Mouse (Mus musculus) midbrain, embryonic 13.5 days (tissue): ENCODE results near the gene Thada. TPM values are rescaled to one million over a fixed set of nuclear protein-coding genes. Genes with fewer than 3 reads are reported as not detected.
A peak's percentile ranks its signal among the peaks of the same experiment; 100 is the strongest.
"Not testable (repeated sequence)": the region's sequence is repeated elsewhere in the genome, so short reads cannot be mapped to it uniquely, and the experiment has no call there.

Source experiments
- ATAC-seq: fragments of 200-750 bp; cut with Nextera tagmentation; 2 replicates; pipeline ENCODE4 v1.8.0; 2017; ENCODE audit warnings: mild to moderate bottlenecking, moderate TSS enrichment, moderate library complexity
- H3K27ac ChIP-seq: fragments of 300-500 bp; sonication (generic); 2 replicates; pipeline ENCODE4 v1.5.1; 2015; ENCODE audit warnings: inconsistent platforms, mild to moderate bottlenecking, moderate library complexity
- H3K27me3 ChIP-seq: fragments of 300-500 bp; sonication (generic); 2 replicates; pipeline ENCODE4 v1.6.1; 2015; ENCODE audit warnings: mild to moderate bottlenecking, inconsistent platforms
- H3K36me3 ChIP-seq: fragments of 300-500 bp; sonication (generic); 2 replicates; pipeline ENCODE4 v1.6.1; 2015; ENCODE audit warnings: mild to moderate bottlenecking, inconsistent platforms
- H3K4me1 ChIP-seq: fragments of 300-500 bp; sonication (generic); replicated peaks from 2 replicates; pipeline ENCODE4 v1.6.1; 2015; ENCODE audit warnings: inconsistent platforms
- H3K4me2 ChIP-seq: fragments of 300-500 bp; sonication (generic); replicated peaks from 2 replicates; pipeline ENCODE4 v1.6.1; 2015; ENCODE audit warnings: moderate library complexity, mild to moderate bottlenecking, inconsistent platforms
- H3K4me3 ChIP-seq: fragments of 300-500 bp; sonication (generic); replicated peaks from 2 replicates; pipeline ENCODE4 v1.5.1; 2015; ENCODE audit warnings: mild to moderate bottlenecking, inconsistent platforms
- H3K9ac ChIP-seq: fragments of 300-500 bp; sonication (generic); replicated peaks from 2 replicates; pipeline ENCODE4 v1.6.1; 2015; ENCODE audit warnings: mild to moderate bottlenecking, inconsistent platforms
- H3K9me3 ChIP-seq: fragments of 300-500 bp; sonication (generic); 2 replicates; pipeline ENCODE4 v1.6.1; 2016; ENCODE audit warnings: mild to moderate bottlenecking, inconsistent platforms
- WGBS: fragments of 180-500 bp; shearing (Covaris S2); methylation state at CpG from one replicate; pipeline ENCODE4 v1.1.7; 2015; 5-methylcytosine and 5-hydroxymethylcytosine counted together
- polyA plus RNA-seq: library from polyadenylated mRNA; unstranded; fragments of >200 nt; fragmentation: Nextera tagmentation; extraction: Ambion mirVana; gene quantifications from 2 replicates; pipeline ENCODE4 v1.2.1, GENCODE M21; 2015

The Thada gene
- polyA plus RNA-seq, 1 experiment from 2014 or later = 7.6 TPM

GRCm38 (mm10) chr17:84190885-84191284 is 275.1 kb downstream of the Thada start:
- H3K27ac ChIP-seq = no peak overlapping the region
- no peak overlapping the region for H3K4me2 ChIP-seq
- no peak overlapping the region for H3K4me3 ChIP-seq
- H3K27me3 ChIP-seq = peaks cover 12% of the 10 kb centered on the region
- no peaks in the 10 kb centered on the region for H3K9me3 ChIP-seq
- H3K36me3 ChIP-seq = peaks cover 10% of the 10 kb centered on the region
- ATAC-seq = no peak
- peaks cover 24% of the 10 kb centered on the region for H3K4me1 ChIP-seq
- H3K9ac ChIP-seq = no peak overlapping the region
- 30% methylated on average over 8 of the region's 8 CpGs for WGBS

GRCm38 (mm10) chr17:84189127-84189854 is 276.7 kb downstream of the Thada start:
- Histone ChIP-seq H3K9ac (peak overlapping the region; percentile 70; the same call in 1 of the 2 replicates), H3K27ac (peak overlapping the region; percentile 76), H3K4me3 (0 out of 2 replicates have a peak overlapping the region, but pooled peaks have one; percentile 65), H3K4me2 (peak overlapping the region; percentile 80), H3K4me1 (peaks cover 29% of the 10 kb centered on the region), H3K27me3 (peaks cover 12% of the 10 kb centered on the region), H3K9me3 (no peaks in the 10 kb centered on the region), H3K36me3 (peaks cover 10% of the 10 kb centered on the region)
- no peak for ATAC-seq
- 78% methylated on average over 5 of the region's 5 CpGs for WGBS

- Histone ChIP-seq H3K4me1 (peaks cover 31% of the 10 kb centered on the region), H3K9me3 (no peaks in the 10 kb centered on the region), H3K36me3 (peaks cover 10% of the 10 kb centered on the region), H3K4me3 (peak overlapping the region; percentile 65), H3K27me3 (peaks cover 12% of the 10 kb centered on the region), H3K4me2 (peak overlapping the region; percentile 80), H3K9ac (peak overlapping the region; percentile 70), H3K27ac (peak overlapping the region; percentile 76)
- WGBS = 1% methylated on average over 38 of the region's 38 CpGs
- peak; percentile 81 for ATAC-seq
These were observed 277.5 kb downstream of the Thada start for GRCm38 (mm10) chr17:84188374-84188961.

DNA sequence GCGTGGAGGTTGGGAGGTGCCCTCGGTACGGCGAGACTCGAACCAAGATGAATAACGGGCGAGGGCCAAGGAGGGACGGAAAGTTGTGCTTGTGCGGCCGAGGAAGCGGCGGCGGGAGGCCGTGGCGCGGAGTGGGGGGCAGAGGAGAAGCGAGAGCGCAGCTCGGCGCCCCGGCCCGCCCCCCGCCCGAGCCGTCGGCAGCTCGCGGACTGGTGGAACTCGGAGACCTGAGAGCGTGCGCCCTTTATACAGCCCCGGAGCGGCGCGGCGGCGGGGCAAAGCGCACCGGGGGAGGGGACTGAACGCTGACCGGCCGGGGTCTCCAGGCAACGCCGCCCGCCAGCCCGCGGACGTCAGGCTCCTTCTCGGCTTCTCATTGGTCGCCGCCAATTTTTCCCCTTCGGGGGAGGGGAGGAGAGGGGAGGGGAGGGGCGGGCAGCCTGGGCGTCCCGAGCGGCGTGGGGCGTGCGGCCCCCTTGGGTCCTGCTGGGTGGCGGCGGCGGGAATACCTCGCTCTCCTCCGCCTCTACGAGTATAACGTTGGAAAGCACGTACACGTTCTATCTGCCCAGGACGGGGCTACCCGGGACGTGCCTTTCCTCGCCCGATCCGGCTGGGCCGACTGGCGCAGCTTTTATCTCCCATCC is 278.2 kb downstream of the Thada start, which contains the start of gene Zfp36l2:
Gene Zfp36l2, minus strand, starts transcription at position 221 of the 647 bp plus-strand sequence.
- Histone ChIP-seq H3K36me3 (peaks cover 10% of the 10 kb centered on the region), H3K4me3 (peak within 1 kb of the TSS; percentile 65), H3K4me2 (peak within 1 kb of the TSS; percentile 80), H3K9ac (peak within 1 kb of the TSS; percentile 79), H3K4me1 (peaks cover 37% of the 10 kb centered on the region), H3K27ac (peak within 1 kb of the TSS; percentile 77), H3K9me3 (no peaks in the 10 kb centered on the region), H3K27me3 (peaks cover 12% of the 10 kb centered on the region)
- ATAC-seq = peak; percentile 87
- under 1% methylated on average over 66 of the region's 76 CpGs for WGBS

DNA sequence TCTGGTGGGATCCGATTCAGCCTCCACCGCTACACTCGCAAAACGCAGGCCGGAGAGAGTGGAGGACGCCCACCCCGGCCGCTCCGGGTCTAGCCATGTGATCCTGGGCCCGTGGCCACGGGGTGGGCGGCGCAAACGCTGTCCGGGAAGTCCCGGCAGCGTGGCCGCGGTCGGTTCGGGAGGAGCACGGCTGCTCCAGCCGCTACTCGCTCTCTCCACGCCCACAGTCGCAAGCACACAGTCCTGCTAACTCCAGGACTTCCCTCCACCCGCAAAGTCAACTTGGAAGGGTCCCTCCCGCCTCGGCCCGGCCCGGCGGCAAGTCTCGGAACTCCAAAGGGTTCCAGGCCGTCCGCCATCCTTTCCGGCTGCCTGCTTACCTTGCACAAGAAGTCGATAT is 278.7 kb downstream of the Thada start:
- H3K9me3 ChIP-seq, H3K36me3 ChIP-seq: not testable (repeated sequence)
- peak overlapping the region; percentile 80 for H3K4me2 ChIP-seq
- WGBS = 1% methylated on average over 14 of the region's 37 CpGs
- peaks cover 12% of the 10 kb centered on the region for H3K27me3 ChIP-seq
- H3K4me1 ChIP-seq = peaks cover 42% of the 10 kb centered on the region
- ATAC-seq = peak; percentile 5; the same call in 1 of the 2 replicates
- peak overlapping the region; percentile 79 for H3K9ac ChIP-seq
- H3K27ac ChIP-seq = peak overlapping the region; percentile 77
- peak overlapping the region; percentile 65 for H3K4me3 ChIP-seq

GRCm38 (mm10) chr17:84186451-84187202 is 279.4 kb downstream of the Thada start:
- ATAC-seq = no peak
- H3K9me3 ChIP-seq = no peaks in the 10 kb centered on the region
- under 1% methylated on average over 73 of the region's 80 CpGs for WGBS
- H3K4me1 ChIP-seq = peaks cover 42% of the 10 kb centered on the region
- peak overlapping the region; percentile 72 for H3K4me2 ChIP-seq
- H3K27me3 ChIP-seq = peaks cover 12% of the 10 kb centered on the region
- peak overlapping the region; percentile 79 for H3K9ac ChIP-seq
- peaks cover 2% of the 10 kb centered on the region for H3K36me3 ChIP-seq
- peak overlapping the region; percentile 59 for H3K4me3 ChIP-seq
- peak overlapping the region; percentile 77 for H3K27ac ChIP-seq

DNA sequence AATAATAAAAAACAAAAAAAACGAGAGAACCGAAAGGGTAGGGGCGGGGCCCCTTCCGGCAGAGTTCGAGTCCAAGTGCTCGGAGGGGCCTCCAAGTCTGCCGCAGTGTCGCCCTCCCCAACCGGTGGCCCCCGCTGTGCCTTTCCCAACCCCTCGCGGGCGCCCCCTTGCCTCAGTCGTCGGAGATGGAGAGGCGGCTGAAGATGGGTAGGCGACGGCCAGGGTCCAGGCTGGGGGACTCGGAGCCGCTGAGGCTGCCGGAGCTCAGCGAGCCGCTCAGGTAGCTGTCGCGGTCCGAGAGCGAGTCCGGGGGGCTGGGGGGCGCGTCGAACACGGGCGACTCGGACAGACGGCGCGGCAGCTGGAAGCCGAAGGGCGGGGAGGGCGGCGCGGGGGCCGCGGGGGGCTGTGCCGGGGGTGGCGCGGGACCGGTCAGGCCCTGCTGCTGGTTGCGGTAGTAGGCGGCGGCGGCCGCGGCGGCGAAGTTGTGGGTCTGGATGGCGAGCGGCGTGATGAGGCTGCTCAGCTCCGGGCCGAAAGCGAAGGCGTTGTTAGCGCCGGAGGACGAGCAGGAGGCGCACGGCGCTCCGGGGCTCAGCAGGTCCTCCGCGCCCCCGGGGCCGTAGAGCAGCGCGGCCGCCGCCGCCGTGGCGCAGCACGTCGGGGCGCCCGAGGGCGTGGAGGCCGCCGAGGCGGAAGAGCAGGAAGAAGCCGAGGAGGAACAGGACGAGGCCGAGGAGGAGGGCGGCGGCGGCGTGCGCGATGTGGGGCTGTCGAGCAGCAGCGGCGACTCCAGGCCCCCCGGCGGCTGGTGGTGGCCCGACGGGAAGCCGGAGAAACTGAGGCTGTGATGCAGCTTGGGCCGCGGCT is 280.2 kb downstream of the Thada start:
- Histone ChIP-seq H3K36me3 (no peaks in the 10 kb centered on the region), H3K27ac (peak overlapping the region; percentile 77), H3K4me3 (peak overlapping the region; percentile 59), H3K4me1 (peaks cover 43% of the 10 kb centered on the region), H3K9ac (peak overlapping the region; percentile 79), H3K9me3 (no peaks in the 10 kb centered on the region), H3K27me3 (peaks cover 12% of the 10 kb centered on the region), H3K4me2 (peak overlapping the region; percentile 72)
- WGBS = under 1% methylated on average over 94 of the region's 108 CpGs
- ATAC-seq = no peak

DNA sequence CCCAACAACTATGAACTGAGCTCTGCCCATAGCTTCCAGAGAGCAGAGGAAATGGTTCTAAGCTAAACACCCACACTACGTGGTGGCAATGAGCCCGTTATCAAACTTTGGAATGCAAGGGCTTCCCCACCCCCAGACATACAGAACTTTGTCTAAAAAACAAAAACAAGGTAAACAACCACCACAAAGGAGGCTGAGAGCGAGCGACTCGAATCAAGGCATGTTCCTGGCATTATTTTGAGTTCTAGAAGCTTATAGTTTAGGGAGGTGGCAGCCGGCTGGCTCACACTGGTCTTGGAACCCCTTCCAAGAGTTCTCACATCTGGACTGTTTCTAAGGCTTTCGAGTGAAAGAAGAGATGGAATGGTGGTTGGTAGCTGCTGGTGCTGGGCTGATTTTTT is 281.0 kb downstream of the Thada start:
- WGBS = 4% methylated on average over 7 of the region's 7 CpGs
- Histone ChIP-seq H3K27ac (peak overlapping the region; percentile 1; the same call in 1 of the 2 replicates), H3K4me3 (peak overlapping the region; percentile 59), H3K36me3 (no peaks in the 10 kb centered on the region), H3K4me1 (peaks cover 47% of the 10 kb centered on the region), H3K27me3 (peaks cover 9% of the 10 kb centered on the region), H3K9ac (peak overlapping the region; percentile 79), H3K4me2 (peak overlapping the region; percentile 72), H3K9me3 (no peaks in the 10 kb centered on the region)
- no peak for ATAC-seq

DNA sequence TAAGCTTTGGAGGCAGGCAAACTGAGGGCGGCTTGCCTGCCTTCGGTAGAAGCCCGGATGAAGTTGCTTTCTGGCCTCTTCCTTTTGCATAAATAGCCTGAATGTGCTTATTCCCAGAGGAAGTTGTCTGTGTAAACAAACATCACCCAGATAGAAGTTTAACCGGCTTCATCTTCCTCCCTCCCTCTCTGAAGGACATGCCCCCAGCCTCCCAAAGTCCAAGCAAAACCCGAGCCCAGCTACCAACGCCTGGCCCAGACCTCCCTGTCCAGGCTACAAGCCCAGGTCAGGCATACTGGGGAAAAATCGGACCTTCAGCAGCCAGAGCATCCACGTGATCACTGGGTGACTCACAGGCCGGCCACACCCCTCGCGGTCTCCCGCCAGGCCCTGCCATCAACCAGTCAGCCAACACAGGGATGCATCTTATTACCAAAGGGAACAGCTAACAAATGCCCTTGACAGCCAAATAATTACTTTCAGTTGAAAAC is 282.7 kb downstream of the Thada start:
- H3K27me3 ChIP-seq = peaks cover 9% of the 10 kb centered on the region; the same call in 1 of the 2 replicates
- peak overlapping the region; percentile 43 for H3K4me2 ChIP-seq
- peaks cover 37% of the 10 kb centered on the region for H3K4me1 ChIP-seq
- H3K27ac ChIP-seq = no peak overlapping the region
- H3K9me3 ChIP-seq = no peaks in the 10 kb centered on the region
- no peaks in the 10 kb centered on the region for H3K36me3 ChIP-seq
- no peak overlapping the region; the same call in 1 of the 2 replicates for H3K4me3 ChIP-seq
- 6% methylated on average over 12 of the region's 12 CpGs for WGBS
- no peak for ATAC-seq
- peak overlapping the region; percentile 20; the same call in 1 of the 2 replicates for H3K9ac ChIP-seq

DNA sequence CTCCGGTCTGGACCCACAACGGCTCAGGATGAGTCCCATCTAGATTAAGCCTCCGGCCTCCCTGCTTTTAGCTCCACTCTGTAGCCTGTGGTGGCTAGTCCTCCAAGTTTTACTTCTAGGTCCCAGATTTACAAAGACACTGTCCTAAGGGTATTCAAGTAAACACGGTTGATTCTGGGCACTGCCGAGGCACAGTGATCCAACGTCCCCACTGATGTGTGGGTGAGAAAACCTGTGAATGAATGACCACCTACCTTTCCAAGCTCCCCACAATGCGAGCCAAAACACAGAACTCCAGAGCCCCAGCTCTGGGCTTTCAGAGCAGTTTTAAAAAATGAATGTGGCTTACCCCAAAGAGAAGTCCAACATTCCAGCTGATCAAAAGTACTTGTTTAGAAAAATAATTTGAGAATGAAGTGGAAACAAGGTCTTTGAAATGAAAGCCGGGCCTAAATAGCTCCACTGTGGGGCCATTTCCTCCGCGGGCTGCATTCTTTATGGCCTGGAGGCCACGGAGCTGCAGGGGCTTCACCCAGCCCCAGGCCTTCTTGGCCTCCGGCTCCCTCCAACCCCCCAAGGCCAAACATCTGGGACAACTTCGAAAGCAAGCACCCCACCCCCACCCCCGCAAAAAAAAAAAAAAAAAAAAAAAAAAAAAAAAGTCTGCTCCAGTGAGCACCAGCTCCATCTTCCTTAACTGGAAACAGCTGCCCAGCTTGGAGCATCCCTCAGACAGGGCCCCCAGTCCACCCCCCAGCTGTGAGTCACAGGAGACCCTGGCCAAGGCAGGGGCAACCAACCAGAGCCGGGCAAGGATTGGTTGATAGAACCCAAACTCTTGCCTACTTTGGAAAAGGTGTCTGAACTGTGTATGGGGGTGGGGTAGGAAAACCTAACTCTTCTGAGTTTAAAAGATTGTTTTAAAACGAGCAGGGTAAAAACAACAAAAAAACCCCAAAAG is 283.4 kb downstream of the Thada start:
- H3K9ac ChIP-seq = no peak overlapping the region
- H3K4me2 ChIP-seq = peak overlapping the region; percentile 43
- H3K27ac ChIP-seq = peak overlapping the region; percentile 60
- peaks cover 9% of the 10 kb centered on the region; the same call in 1 of the 2 replicates for H3K27me3 ChIP-seq
- ATAC-seq = no peak
- no peak overlapping the region for H3K4me3 ChIP-seq
- H3K36me3 ChIP-seq = no peaks in the 10 kb centered on the region
- H3K9me3 ChIP-seq = no peaks in the 10 kb centered on the region
- WGBS = 38% methylated on average over 16 of the region's 16 CpGs
- peaks cover 35% of the 10 kb centered on the region for H3K4me1 ChIP-seq
